Mouse (Mus musculus) layer of hippocampus, adult 18-20 months (tissue): ENCODE results near the gene Fignl1. TPM values are rescaled to one million over a fixed set of nuclear protein-coding genes. Genes with fewer than 3 reads are reported as not detected.

Experiments used
- DNase-seq, 2 experiments: peaks; one replicate each; pipeline ENCODE4 v3.0.0; 2022; ENCODE audit warnings: low spot score in 2 of 2
- total RNA-seq, 2 experiments: library from RNA; stranded (reverse); gene quantifications; 2 replicates each; pipeline ENCODE4 v1.2.3; 2021

The Fignl1 gene
- total RNA-seq, 2 experiments from 2014 or later: 0.61 to 1.9 TPM

DNA sequence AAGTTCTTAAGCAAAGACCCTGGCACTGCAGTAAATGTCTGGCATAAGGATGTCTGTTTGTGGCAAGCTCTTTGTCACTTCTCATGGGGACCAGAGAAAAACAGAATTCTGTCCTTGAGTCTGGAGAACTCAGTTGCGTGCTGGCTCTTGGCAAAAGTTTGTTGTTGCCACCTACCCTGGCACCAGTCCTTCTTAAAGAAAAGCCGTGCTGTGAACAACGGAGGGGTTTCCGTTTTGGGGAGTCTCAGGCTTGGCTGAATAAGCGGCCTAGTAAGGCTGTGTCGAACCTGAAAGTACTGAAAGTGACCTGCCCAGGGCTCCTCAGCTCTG, 24.0 kb upstream of the Fignl1 start:
- no peak for DNase-seq

DNA sequence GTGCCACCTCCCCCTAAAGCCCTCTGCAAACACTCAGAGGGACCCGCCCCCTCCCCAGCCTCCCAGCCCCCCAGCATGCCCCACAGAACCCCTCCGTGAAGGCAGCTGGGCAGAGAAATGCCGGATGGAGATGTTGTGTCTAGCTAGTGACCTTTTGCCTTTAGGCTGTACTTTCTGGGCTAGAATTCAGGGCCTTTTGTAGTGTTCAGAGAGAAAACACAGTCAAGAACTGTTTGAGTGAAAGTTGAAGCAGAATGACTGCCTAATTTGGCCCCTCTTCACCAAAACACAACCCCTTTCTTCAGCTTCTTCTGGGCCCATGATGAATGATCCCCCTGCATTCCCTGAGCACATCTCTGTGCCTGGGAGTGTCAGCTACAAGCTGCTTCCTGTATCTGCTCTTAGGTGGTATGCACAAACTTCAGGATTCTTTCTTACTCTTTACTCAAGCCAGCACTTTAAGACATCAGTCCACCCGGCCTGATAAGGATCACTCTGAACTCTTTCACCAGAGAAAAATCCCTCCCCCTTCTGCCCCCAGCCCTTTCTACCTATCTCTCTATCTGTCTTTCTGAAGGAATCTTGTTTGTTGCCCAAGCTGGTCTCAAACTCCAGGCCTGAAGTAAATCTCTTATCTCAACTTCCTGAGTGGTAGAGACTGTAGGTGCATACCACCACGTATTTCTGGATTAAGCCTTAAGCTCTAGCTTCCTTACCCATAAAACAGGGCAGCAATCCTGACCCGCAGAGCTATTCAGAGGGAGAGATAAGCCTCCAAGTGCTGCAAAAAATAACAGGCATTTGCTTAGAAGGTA, 23.4 kb upstream of the Fignl1 start:
- no peak for DNase-seq

DNA sequence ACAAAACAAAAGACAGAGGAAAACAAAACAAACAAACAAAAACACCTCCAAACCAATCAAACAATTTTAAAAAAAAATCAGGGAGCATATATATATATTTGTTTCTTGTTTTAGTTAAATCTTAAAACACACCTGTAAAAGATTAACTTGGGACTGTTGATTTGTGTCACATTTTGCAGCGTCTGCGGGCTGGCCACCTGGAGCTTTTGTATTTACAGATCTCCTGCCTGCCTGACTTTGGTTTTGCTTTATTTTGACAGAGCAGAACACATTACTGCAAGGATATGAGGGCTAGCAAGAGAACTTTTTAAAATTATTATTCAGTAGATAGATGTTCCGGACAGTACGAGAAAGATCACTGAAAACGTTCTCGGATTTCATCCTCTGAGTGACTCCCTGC, 22.8 kb upstream of the Fignl1 start:
- DNase-seq: no peak

DNA sequence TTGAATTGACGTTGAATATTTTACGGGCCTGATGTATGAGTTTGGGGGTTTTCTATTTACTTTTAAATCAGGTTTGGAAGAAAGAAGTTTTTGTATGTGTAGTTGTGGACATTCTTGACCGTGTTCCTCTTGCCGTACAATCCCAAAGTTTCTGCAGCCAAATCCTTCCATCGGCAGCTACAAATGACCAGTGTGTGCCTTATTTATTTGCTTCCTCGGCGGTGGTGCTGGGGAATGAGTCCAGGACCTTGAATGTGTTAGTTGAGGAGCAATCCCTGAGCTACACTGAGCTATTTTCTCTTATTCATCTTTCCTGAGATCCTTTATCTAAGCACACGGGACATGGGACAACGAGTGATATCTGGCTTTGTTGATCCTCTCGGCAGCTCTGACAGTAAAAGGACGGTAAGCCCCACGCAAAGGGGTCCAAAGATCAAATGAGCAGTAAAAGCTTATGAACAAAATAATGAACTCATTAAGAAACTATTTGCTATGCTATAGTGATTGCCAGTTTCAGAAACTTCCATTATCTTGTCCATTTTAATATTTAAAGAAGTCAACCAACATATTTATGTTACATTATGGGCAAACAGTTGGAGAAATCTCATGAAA, 22.2 kb upstream of the Fignl1 start:
- DNase-seq: no peak

DNA sequence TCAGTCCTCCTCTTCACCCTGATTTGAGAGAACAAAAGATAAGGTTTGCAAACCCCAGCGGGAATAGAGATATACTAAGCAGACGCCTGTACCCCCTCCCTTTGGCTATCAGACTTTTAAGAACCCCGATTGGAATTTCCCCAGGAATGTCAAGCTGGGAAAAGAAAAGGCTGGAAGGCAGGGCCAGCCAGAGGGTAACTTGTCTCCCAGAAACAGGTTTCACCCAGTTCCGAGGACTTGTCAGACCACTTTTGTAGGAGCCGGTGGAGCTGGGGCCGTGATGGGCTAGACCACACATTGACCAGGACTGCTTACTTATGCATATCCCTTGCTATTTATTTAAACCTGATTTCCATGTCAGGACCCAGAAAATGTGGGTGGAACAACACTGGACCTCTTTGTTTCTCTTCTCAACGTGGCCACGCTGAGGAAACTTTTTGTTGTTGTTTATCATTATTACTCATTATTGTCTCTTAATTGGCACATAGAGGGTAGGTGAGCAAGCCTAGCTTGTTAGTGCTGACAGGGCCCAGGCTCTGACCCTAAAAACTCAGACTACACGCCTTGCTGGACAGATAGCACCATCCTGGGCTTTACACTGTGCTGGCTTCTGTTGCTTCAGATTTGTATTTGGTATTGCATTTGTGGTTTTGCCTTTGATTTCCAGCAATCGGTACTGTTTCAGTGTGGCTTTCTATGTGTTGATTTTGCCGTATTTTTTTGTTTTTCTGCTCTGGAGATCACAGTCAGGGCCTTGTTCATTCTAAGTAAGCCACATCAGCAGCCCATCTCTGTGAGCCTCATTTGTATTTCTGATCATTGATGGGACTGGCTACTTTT, 20.6 kb upstream of the Fignl1 start:
- DNase-seq: no peak

DNA sequence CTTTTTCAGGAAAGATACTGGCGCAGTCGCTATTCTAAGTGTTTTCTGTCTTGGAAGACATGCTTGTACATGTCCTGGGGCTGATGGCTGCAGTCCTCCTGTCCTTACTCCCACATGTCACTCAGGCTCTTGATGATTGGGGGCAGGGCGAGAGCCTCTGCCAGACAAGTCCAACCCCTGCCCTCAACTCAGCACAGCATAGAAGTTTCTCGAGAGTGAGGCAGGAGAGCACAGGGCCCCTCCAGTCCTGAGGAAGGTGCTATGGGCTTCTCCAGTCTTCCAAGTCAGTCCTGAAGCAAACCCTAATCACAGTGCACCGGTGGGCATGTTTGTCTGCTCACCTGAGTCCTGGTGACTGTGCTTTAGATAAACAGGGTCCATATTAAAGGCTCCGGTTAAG, 20.0 kb upstream of the Fignl1 start:
- DNase-seq: no peak

DNA sequence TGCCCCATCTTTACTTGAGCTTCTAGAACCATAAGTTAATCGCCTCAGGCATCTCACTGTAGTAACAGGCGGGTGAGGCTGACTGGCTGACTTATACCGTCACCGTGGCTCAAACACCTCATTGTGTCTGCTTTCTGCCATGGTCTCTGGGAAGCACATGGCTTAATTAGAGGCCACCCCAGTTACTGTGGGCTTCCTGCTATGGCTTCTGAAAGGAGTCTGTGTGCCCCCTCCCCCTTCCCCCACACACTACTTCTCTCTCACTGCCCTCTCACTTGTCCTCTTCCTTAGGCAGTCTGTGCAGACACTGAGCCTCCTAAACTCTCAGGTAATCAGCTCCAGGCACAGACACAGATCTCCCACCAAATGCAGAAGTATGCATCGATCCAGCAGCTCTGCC, 19.5 kb upstream of the Fignl1 start:
- no peak for DNase-seq

DNA sequence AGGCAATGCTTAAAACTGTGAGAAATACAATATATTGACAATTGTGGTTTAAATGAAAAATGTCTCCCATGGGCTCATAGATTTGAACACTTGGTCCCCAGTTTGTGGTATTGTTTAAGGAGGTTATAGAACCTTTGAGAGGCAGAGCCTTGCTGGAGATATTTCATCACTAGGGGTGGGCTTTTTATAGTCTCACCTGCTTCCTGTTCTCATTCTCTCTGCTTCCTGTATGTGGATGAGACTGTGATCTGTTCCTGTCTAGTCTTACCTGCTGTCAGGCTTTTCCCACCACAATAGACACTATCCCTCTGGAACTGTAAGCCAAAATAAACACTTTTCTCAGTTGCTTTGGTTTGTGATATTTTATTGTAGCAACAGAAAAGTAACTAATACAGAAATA, 17.7 kb upstream of the Fignl1 start:
- DNase-seq: no peak

DNA sequence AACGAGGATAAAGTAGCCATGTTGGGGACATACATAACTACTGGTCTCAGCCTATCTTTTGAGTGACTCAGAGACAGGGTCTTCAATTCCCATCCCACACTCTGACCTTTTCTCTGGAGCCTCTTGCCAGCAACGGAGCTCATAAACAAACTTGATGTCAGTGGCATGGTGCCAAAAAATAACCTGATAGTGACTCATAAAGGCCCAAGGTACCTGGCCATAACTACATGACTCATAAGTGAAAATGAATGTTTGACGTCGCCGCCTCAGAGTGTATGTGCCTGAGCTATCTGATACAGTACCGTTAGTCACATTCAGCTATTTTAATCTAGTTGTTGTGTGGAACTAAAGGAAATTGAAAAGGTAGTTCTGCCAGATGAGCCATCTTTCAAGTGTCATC, 16.9 kb upstream of the Fignl1 start:
- no peak for DNase-seq

DNA sequence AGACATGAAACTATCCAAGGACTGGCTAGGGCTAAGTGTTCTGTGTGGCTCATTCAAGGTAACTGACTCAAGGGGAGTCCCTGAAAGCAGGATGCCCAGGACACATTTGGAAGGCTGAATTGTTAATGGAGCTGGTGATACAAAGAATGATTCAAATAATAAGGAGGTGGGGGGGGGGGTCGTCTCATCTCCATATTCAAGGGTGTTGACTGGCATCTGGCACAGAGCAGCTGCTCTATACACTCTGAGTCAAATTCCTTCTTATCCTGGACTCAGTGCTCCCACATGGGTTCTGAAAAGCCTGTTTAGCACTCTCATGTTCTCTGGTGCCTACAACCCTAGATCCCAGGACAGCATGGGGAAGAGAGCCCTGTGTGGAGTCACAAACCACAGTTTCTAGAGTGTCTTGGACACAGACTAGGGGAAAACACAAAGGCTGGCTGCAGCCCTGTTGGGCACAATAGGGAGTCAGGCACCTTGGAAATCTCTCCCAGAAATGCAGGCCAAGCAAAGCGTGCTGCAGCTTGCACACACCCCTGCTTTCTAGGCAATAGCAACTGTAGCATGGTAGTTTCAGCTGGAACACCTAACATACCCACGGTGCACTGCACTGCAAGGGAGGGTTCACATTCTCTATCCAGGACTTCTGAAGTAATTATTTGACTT, 16.3 kb upstream of the Fignl1 start:
- DNase-seq: no peak

DNA sequence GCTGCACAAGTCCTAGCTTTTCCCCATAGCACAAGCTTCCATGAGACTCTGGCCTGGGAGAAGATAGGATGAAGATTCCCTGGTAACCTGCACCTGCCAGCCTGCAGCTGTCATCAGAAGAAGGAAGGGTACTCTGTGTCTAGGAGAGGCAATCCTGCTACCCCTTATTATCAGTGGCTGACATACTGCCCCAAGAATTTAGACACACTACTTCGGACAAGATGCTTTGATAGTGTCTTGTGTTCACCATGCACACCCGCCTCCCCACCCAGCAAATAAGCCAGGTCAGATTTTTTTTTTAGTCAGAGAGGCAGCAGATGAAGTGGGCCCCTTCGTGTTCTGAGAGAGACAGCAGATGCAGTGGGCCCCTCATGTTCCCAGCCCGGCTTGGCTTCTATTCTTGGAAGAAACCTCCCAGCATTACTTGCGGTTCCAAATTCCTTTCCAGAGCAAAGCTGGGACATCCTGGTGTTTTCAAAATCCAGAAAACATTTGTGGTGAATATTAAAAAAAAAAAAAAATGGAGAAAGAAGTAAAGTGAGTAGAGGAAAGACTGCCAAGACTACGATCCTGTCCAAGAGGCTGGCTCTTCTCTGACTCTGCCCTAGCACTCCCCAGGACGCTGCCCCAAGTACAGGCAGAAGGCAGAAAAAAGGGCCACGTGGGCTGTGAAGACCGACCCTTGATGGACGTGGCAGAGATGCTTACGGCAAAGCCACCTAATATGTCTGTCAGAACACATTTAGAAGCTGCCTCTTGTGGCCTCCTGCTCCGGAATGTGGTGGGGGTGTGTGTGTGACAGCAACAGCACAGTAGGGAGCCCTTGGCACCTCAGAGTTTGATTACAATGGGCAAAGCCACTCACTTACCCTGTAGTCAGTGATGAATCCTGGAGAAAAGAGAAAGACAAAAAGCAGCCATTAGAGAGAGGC, 15.5 kb upstream of the Fignl1 start:
- DNase-seq: no peak

DNA sequence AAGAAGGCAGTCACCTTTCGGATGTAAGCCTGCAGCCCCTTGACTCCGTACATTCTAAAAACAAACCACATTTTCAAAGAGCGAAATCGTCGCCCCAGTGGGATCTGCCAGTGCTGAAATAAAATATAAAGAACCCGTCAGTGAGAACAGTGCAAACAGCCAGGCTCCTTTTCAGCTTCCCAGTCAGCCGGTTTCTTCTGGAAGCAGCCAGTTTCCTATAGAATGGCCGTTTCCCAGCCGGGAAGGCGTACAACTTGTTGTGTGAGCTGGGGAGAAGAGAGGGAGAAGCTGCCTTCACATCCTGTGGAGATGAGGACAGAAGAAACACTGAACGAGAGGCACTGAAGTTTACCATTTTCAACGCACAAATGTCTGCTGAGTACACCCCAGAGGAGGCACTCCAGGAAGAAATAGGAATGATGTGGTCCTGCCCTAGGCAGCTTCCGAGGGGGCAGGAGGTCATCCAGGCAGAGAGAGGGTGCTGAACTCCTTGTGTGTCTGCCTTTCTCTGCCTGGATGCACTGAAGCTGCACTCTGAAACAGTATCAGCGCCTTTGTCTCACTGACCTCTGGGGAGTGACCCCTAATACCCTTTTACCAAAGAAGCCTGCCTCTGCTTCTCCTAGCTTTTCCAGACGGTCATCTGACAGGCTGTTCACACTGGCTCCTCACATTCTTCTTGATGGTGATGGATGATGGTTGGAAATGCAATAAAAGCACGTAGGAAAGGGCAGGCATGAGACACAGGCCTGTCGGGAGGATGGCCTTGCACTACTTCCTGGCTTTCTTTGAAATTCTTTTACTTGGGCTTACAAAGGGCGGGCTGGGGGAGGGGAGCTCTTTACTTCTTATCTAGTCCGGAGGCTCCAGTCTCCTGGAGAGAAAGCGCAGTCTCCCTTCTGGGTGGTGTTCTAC, 13.7 kb upstream of the Fignl1 start:
- no peak for DNase-seq

DNA sequence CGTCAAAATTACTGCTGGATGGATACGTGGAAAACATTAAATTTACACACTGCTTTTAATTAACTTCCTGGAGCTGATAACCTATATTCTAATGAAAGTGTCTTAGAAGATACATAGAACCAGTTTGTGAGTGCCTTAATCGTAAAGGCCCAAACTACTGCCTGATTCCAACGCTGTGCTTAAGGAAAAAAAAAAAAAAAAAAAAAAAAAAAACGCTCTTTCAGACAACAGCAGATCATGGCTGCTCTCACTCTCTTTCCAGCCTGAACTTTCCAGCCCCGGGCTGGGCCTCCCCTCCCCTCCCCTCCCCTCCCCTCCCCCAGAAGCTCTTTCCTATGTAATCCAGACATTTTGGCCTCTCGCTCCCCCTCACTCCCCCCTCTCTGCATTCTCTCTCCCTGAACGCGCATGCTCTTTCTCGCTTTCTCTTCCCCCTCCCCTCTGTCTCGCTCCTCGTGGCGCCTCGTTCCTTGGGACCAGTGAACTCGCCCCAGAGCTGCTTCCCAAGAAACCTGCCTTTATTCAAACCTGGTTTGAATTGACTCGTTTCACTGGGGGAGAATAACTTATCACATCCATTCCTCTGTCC, 12.7 kb upstream of the Fignl1 start:
- DNase-seq: no peak

DNA sequence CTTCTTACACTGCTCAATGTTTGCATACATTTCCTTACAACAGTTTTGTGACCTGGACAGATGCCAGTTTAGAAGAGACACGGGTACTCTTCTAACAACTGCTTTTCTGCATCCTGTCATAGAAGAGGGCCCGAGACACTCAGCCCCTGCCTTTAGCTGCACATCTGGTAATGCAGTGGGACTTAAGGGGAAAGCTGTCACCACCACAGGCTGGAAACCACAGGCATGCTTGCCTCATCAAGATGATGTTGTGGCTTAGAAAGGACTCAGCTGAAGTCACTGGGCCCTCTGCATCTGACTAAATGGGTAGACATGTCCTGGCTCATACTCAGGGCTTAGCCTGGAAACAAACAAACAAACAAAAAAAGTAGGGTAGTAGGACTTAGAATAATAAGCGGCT, 12.0 kb upstream of the Fignl1 start:
- no peak for DNase-seq

DNA sequence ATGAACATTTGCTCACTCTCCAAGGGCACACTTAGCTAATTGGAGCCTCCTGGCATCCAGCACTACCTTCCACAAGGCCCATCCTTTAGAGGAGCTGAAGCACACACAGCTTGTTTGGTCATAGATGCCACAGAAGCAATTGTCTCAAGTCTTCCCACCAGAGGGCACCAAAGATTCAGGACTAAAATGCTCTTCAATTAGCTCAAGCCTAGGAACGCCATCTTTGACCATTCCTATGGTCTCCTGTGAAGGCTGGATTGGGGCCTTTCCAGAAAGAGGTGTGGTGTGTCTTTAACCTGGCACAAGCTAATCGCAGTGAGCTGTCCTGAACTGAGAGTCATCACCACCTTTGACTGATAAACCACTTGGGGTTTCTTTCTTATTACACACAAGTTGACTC, 11.5 kb upstream of the Fignl1 start:
- peak; percentile 74 to 94 for DNase-seq

DNA sequence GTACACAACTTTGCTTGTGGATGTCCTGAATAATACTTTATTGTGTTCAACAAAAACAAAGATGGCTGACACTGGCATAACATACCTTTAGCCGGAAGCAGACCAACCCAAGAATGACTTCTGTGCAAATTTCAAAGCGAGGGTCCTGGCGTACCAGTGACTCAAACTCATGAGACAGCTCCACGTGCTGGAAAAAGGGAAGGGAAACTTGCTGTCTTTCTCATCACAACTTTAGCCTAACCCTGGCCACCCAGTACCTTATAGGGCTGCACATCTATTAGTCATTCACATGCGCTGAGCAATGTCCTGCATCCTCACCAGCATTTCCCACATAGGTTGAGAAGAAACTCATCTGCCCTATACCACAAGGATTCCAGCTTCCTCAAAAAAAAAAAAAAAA, 10.4 kb upstream of the Fignl1 start:
- DNase-seq: no peak

DNA sequence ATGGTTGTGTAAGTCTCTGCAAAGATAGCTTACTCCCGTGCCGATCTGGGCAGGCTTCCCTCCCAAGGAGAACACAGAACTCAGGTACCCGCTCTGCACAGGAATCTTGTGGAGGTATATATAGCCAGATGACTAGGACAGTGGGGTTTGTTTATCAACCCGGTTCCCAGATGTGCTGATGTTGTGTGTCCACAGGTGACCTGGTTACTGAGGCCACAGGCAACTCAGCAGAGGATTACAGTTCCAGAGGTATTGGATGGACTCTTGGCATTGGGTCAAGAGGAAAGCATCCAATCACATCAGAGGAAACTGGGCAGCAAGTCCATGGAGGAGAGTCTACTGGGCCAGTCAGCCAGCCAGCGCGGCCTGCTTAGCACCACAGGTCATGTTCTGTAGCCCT, 10.0 kb upstream of the Fignl1 start:
- no peak for DNase-seq

DNA sequence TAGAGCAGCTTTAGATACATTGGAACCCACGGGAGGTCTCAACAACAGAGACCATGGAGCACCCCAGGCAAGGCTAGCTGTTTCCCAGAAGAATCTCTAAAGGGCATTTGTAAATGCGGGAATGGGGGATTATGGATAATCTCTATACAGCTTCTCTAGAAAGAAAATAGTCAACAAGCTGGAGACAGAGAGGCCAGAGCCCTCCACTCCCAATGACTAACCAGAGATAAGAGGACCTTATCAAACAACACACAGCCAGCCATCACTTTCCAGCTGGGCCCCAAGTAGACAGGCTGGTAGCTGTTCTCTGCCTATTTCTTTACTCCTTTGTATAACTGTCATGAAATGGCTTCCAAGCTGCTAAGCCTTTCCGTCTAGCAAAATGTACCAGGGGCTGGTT, 7.0 kb upstream of the Fignl1 start:
- no peak for DNase-seq

DNA sequence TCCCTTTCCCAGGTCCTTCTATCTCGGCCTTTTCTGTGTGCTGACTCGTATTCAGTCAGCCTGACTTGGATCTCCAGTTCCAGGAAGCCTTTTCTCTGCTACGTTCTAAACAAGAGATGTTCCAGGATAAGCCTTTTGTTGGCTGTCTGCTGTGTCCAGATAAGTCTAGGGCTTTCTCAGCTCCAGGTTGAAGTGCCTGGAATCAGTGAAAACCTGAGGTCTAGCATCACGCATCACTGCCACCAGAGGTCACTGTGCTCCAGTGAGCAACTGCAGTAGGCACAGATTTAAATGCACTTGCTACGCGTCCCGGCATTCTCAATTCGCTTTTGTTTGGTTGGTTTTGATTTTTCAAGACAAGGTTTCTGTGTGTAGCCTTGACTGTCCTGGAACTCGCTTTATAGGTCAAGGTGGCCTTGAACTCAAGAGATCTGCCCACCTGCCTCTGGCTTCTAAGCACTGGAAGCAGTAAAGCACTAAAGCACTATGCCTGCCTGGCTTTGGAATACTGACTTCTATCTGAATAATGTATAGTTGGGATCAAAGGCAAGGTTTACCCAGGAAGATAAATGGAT, 3.2 kb upstream of the Fignl1 start:
- DNase-seq: peak; percentile 48 to 86
